Mouse (Mus musculus): ENCODE results near the gene Zdhhc12. TPM values are rescaled to one million over a fixed set of nuclear protein-coding genes. Genes with fewer than 3 reads are reported as not detected.
"Not testable (repeated sequence)": the region's sequence is repeated elsewhere in the genome, so short reads cannot be mapped to it uniquely, and the experiment has no call there.

Zdhhc12 gene
- total RNA-seq (2015; ENCODE audit: low replicate concordance) (7.9 TPM in 1 of 2 replicates, not detected in the other), total RNA-seq (2017; ENCODE audit: low replicate concordance) (0.85 and 2.9 TPM in 2 replicates)

GRCm38 (mm10) chr2:30093471-30094207, at the start of gene Zdhhc12:
Gene Zdhhc12 (minus strand): TSS chr2:30093648.
- peak; percentile 94 for ATAC-seq (replicated peaks; ENCODE audit: low FRiP score, poor library complexity, severe bottlenecking)

GRCm38 (mm10) chr2:30140021-30140420, 46.6 kb upstream of the Zdhhc12 start:
- ATAC-seq (replicated peaks; ENCODE audit: low FRiP score, poor library complexity, severe bottlenecking) = not testable (repeated sequence)

GRCm38 (mm10) chr2:30136458-30136857, 43.0 kb upstream of the Zdhhc12 start:
- no peak for ATAC-seq (replicated peaks; ENCODE audit: low FRiP score, poor library complexity, severe bottlenecking)

GRCm38 (mm10) chr2:30134928-30135620, 41.6 kb upstream of the Zdhhc12 start:
- no peak for ATAC-seq (replicated peaks; ENCODE audit: low FRiP score, poor library complexity, severe bottlenecking)

GRCm38 (mm10) chr2:30134378-30134711, 40.9 kb upstream of the Zdhhc12 start:
- ATAC-seq (replicated peaks; ENCODE audit: low FRiP score, poor library complexity, severe bottlenecking) = 0 out of 2 replicates have a peak, but pooled peaks have one; percentile 14

GRCm38 (mm10) chr2:30133613-30134377, 40.3 kb upstream of the Zdhhc12 start, which contains the start of gene Tbc1d13:
Gene Tbc1d13 (plus strand): TSS chr2:30133746.
- peak; percentile 92 for ATAC-seq (replicated peaks; ENCODE audit: low FRiP score, poor library complexity, severe bottlenecking)

GRCm38 (mm10) chr2:30132801-30133612, 39.6 kb upstream of the Zdhhc12 start:
- ATAC-seq (replicated peaks; ENCODE audit: low FRiP score, poor library complexity, severe bottlenecking) = peak; percentile 10

GRCm38 (mm10) chr2:30131240-30131639, 37.8 kb upstream of the Zdhhc12 start:
- ATAC-seq (replicated peaks; ENCODE audit: low FRiP score, poor library complexity, severe bottlenecking) = not testable (repeated sequence)

- ATAC-seq (replicated peaks; ENCODE audit: low FRiP score, poor library complexity, severe bottlenecking) = no peak
Observed at GRCm38 (mm10) chr2:30130156-30130555, 36.7 kb upstream of the Zdhhc12 start.

GRCm38 (mm10) chr2:30128789-30129188, 35.3 kb upstream of the Zdhhc12 start:
- no peak for ATAC-seq (replicated peaks; ENCODE audit: low FRiP score, poor library complexity, severe bottlenecking)

- ATAC-seq (replicated peaks; ENCODE audit: low FRiP score, poor library complexity, severe bottlenecking) = peak; percentile 88
Observed at GRCm38 (mm10) chr2:30124472-30125274, 31.2 kb upstream of the Zdhhc12 start, which contains the start of gene Zer1. Gene Zer1 (minus strand): TSS chr2:30124585.

- ATAC-seq (replicated peaks; ENCODE audit: low FRiP score, poor library complexity, severe bottlenecking) = peak; percentile 12; the same call in 1 of the 2 replicates
Observed at GRCm38 (mm10) chr2:30123729-30124471, 30.5 kb upstream of the Zdhhc12 start.

- ATAC-seq (replicated peaks; ENCODE audit: low FRiP score, poor library complexity, severe bottlenecking) = no peak
Observed at GRCm38 (mm10) chr2:30122766-30123165, 29.3 kb upstream of the Zdhhc12 start.

GRCm38 (mm10) chr2:30120269-30120668, 26.8 kb upstream of the Zdhhc12 start:
- ATAC-seq (replicated peaks; ENCODE audit: low FRiP score, poor library complexity, severe bottlenecking) = no peak

- ATAC-seq (replicated peaks; ENCODE audit: low FRiP score, poor library complexity, severe bottlenecking) = no peak
Observed at GRCm38 (mm10) chr2:30119641-30120051, 26.2 kb upstream of the Zdhhc12 start.

GRCm38 (mm10) chr2:30112564-30112963, 19.1 kb upstream of the Zdhhc12 start:
- ATAC-seq (replicated peaks; ENCODE audit: low FRiP score, poor library complexity, severe bottlenecking) = no peak

GRCm38 (mm10) chr2:30111500-30111899, 18.1 kb upstream of the Zdhhc12 start:
- no peak for ATAC-seq (replicated peaks; ENCODE audit: low FRiP score, poor library complexity, severe bottlenecking)

GRCm38 (mm10) chr2:30108260-30108659, 14.8 kb upstream of the Zdhhc12 start:
- ATAC-seq (replicated peaks; ENCODE audit: low FRiP score, poor library complexity, severe bottlenecking) = no peak

All from erythroblast, adult 5-6 weeks (primary cell).